Mouse (Mus musculus): ENCODE results near the gene Ccdc124. TPM values are rescaled to one million over a fixed set of nuclear protein-coding genes. Genes with fewer than 3 reads are reported as not detected.

Ccdc124 gene
- total and polyA plus RNA-seq, 3 experiments: 36.2 to 82.0 (median 58.7) TPM

DNA sequence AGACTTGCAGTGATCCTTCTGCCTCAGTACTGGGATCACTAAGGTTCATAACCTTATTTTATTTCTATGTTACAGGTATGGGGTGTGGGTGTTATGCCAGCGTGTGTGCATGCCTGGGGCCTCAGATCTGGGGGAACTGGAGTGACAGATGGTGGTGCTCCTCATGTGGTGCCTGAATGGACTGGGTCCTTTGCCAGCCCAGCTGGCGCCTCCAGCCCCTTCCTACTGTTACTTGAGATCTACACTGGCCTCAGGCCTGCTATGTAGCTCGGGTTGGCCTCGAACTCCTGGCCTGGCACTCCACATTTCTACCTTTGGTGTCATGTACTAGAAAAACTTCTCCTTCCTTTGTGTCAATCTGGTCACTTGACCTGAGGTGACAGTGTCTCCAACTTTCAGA lies 10.5 kb upstream of the Ccdc124 start:
- no peak for DNase-seq (ENCODE audit: extremely low read depth)
- H3K9me3 ChIP-seq (replicated peaks; ENCODE audit: low read length): no peaks in the 10 kb centered on the region
- H3K4me2 ChIP-seq (ENCODE audit: insufficient read depth, low read depth, poor library complexity, severe bottlenecking): no peak overlapping the region
- H3K4me1 ChIP-seq (ENCODE audit: control insufficient read depth in 1 of 2, insufficient read depth in 2 of 2): peaks cover 13 to 40% of the 10 kb centered on the region in 2 experiments
- H3K27me3 ChIP-seq (replicated peaks): no peaks in the 10 kb centered on the region
- no peak overlapping the region for H3K27ac ChIP-seq (ENCODE audit: insufficient read depth, low read depth)
- TF ChIP-seq SIN3A (IDR thresholded peaks at IDR 0.05; ENCODE audit: low read length): no peak
- TF ChIP-seq ZMIZ1 (IDR thresholded peaks at IDR 0.05; ENCODE audit: low read depth, low read length): no peak
- TF ChIP-seq ZC3H11A (IDR thresholded peaks at IDR 0.05; ENCODE audit: low read depth, low read length): no peak
- TF ChIP-seq NRF1 (IDR thresholded peaks at IDR 0.05; ENCODE audit: low read depth, low read length): no peak
- no peak for TF ChIP-seq USF2 (conservative IDR thresholded peaks at IDR 0.05; ENCODE audit: low read depth, low read length)
- no peak for TF ChIP-seq PAX5 (IDR thresholded peaks at IDR 0.05; ENCODE audit: low read length)
- no peak for TF ChIP-seq ZKSCAN1 (IDR thresholded peaks at IDR 0.05; ENCODE audit: borderline replicate concordance, low read depth, low read length)
- TF ChIP-seq ZNF384 (IDR thresholded peaks at IDR 0.05; ENCODE audit: low read depth, low read length): no peak
- no peak for TF ChIP-seq CTCF (conservative IDR thresholded peaks at IDR 0.05 in 1 of 2, IDR thresholded peaks at IDR 0.05 in 1 of 2; ENCODE audit: low read depth in 2 of 2, low read length in 2 of 2)
- TF ChIP-seq CHD1 (IDR thresholded peaks at IDR 0.05; ENCODE audit: low read depth, low read length): no peak
- dilution Hi-C loops (cut with MboI; ENCODE audit: extremely low pct_ligation_motif_present, extremely low pct_unique_long_range_greater_than_20kb, low sequenced_read_pairs) (no loop called here), in situ Hi-C loops (cut with MboI; ENCODE audit: low pct_ligation_motif_present, low pct_unique_long_range_greater_than_20kb, low sequenced_read_pairs) (no loop called here)
- H3K9ac ChIP-seq (ENCODE audit: insufficient read depth, low read depth): no peak overlapping the region
- H3K4me3 ChIP-seq (replicated peaks in 1 of 3; ENCODE audit: low read depth in 2 of 3, low read length in 2 of 3, poor library complexity in 1 of 3): no peak overlapping the region
- H3K36me3 ChIP-seq (replicated peaks in 1 of 2; ENCODE audit: control insufficient read depth in 1 of 2, insufficient read depth in 1 of 2, low read length in 1 of 2): peaks cover 0 to 52% of the 10 kb centered on the region in 2 experiments
- H3K79me2 ChIP-seq (replicated peaks; ENCODE audit: control insufficient read depth, extremely low read depth, insufficient read depth, poor library complexity, severe bottlenecking): no peaks in the 10 kb centered on the region

DNA sequence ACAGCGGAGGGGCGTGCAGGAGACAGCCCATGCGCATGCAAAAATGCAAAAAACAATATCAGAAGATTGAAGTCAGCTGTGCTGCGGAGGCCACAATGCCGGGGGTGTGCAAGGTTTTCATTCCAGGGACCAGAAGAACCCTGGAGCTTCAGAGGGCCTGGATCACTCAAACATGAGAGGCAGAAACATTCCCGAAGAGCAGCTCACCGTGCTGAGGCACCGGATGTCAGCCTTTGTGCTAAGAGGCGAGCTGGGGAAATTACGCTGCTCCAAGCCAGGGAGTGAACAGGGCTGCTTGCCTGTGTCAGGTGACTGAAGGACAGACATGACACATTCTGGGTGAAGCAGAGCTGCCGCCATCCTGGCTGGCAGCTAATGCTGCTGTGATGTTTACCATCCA lies 6.8 kb upstream of the Ccdc124 start:
- Histone ChIP-seq H3K9me3 (replicated peaks; ENCODE audit: low read length) (no peaks in the 10 kb centered on the region), H3K27ac (ENCODE audit: insufficient read depth, low read depth) (no peak overlapping the region), H3K4me1 (ENCODE audit: control insufficient read depth in 1 of 2, insufficient read depth in 2 of 2) (peaks cover 8 to 30% of the 10 kb centered on the region in 2 experiments), H3K9ac (ENCODE audit: insufficient read depth, low read depth) (no peak overlapping the region), H3K4me2 (ENCODE audit: insufficient read depth, low read depth, poor library complexity, severe bottlenecking) (no peak overlapping the region), H3K27me3 (replicated peaks) (no peaks in the 10 kb centered on the region), H3K79me2 (replicated peaks; ENCODE audit: control insufficient read depth, extremely low read depth, insufficient read depth, poor library complexity, severe bottlenecking) (no peaks in the 10 kb centered on the region), H3K36me3 (replicated peaks in 1 of 2; ENCODE audit: control insufficient read depth in 1 of 2, insufficient read depth in 1 of 2, low read length in 1 of 2) (peaks cover 0 to 34% of the 10 kb centered on the region in 2 experiments), H3K4me3 (replicated peaks in 1 of 3; ENCODE audit: low read depth in 2 of 3, low read length in 2 of 3, poor library complexity in 1 of 3) (no peak overlapping the region)
- in situ Hi-C loops (cut with MboI; ENCODE audit: low pct_ligation_motif_present, low pct_unique_long_range_greater_than_20kb, low sequenced_read_pairs) (no loop called here), dilution Hi-C loops (cut with MboI; ENCODE audit: extremely low pct_ligation_motif_present, extremely low pct_unique_long_range_greater_than_20kb, low sequenced_read_pairs) (no loop called here)
- no peak for DNase-seq (ENCODE audit: extremely low read depth)
- no peak for TF ChIP-seq SIN3A (IDR thresholded peaks at IDR 0.05; ENCODE audit: low read length)
- no peak for TF ChIP-seq NRF1 (IDR thresholded peaks at IDR 0.05; ENCODE audit: low read depth, low read length)
- TF ChIP-seq ZC3H11A (IDR thresholded peaks at IDR 0.05; ENCODE audit: low read depth, low read length): no peak
- TF ChIP-seq USF1 (IDR thresholded peaks at IDR 0.05; ENCODE audit: low read depth, low read length): no peak
- TF ChIP-seq ZNF384 (IDR thresholded peaks at IDR 0.05; ENCODE audit: low read depth, low read length): no peak
- TF ChIP-seq ZKSCAN1 (IDR thresholded peaks at IDR 0.05; ENCODE audit: borderline replicate concordance, low read depth, low read length): no peak
- TF ChIP-seq E2F4 (IDR thresholded peaks at IDR 0.05; ENCODE audit: insufficient replicate concordance, low read depth, low read length): no peak
- TF ChIP-seq JUN (IDR thresholded peaks at IDR 0.05; ENCODE audit: insufficient read depth, low read depth, low read length): no peak
- no peak for TF ChIP-seq USF2 (conservative IDR thresholded peaks at IDR 0.05; ENCODE audit: low read depth, low read length)
- TF ChIP-seq BHLHE40 (IDR thresholded peaks at IDR 0.05; ENCODE audit: low read depth, low read length): no peak
- TF ChIP-seq POLR2A (IDR thresholded peaks at IDR 0.05; ENCODE audit: low read depth, low read length): no peak
- no peak for TF ChIP-seq GABPA (IDR thresholded peaks at IDR 0.05; ENCODE audit: insufficient replicate concordance, low read depth, low read length)
- no peak for TF ChIP-seq IRF4 (IDR thresholded peaks at IDR 0.05; ENCODE audit: low read depth, low read length)
- TF ChIP-seq TCF12 (IDR thresholded peaks at IDR 0.05; ENCODE audit: low read depth, low read length): no peak
- no peak for TF ChIP-seq SMC3 (IDR thresholded peaks at IDR 0.05; ENCODE audit: low read depth, low read length)

Measured in CH12.LX (cell line).